Mouse (Mus musculus): ENCODE measurements around the gene Cmah. TPM values are rescaled to one million over a fixed set of nuclear protein-coding genes. Genes with fewer than 3 reads are reported as not detected.

Cmah gene
- polyA plus RNA-seq, 1 experiment, result 0.19 TPM

DNA sequence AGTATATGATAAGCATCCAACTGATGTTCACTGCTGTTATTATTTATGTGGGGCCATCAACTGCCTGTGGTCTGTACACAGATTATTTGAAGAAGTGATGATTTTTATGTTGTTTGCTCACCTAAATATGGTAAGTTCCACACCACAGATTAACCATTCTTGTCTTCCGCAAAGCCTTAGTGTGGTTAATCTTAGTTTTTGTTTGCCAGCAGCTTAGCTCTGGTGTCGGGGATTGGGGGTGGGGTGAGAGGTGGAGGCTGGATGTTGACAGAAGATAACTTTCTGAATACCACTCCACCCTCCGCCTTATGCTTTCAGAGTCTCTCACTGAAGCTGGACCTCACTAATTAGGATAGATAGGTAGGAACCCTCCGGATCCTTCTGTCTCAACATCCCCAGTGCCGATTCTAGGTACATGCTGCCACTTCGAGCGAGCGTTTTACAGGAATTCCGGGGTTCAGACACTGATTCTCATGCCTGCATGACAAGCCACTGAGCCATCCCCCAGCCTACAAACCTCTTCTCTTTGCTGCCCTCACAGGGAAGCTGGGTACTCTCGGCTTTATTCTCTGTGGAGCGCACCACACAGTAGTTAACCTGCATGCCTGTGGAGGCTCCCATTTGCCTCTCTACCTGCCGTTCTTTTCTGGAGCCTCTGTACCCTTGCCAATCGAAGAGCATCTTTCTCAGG, 92.5 kb downstream of the Cmah start:
- no peak for TF ChIP-seq POLR2A (IDR thresholded peaks at IDR 0.05; ENCODE audit: borderline replicate concordance, extremely low read depth, insufficient read depth, insufficient read length, poor library complexity, severe bottlenecking)
- TF ChIP-seq CTCF (IDR thresholded peaks at IDR 0.05; ENCODE audit: borderline replicate concordance, extremely low read depth, insufficient read depth, insufficient read length), result no peak
- no peak for DNase-seq (ENCODE audit: low read depth)

DNA sequence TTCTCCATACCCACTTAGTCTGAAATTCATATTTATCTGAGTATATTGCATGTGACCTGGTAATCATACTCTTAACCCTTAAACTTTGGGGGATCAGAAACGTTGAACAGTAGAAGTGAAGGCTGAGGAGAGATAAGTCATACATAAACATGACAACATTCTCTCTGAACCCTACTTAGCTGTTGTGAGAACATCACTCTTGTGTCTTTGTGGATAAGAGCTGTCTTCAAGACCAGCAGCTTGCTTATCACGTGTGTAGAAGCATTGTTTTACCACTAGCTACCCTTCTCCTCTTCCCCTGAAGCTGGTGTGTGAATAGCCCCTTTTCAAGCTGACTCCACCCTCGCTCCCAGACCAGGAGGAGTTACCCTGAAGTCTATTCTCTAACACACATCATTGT, 94.8 kb downstream of the Cmah start:
- no peak for DNase-seq (ENCODE audit: low read depth)
- TF ChIP-seq POLR2A (IDR thresholded peaks at IDR 0.05; ENCODE audit: borderline replicate concordance, extremely low read depth, insufficient read depth, insufficient read length, poor library complexity, severe bottlenecking) (no peak), CTCF (IDR thresholded peaks at IDR 0.05; ENCODE audit: borderline replicate concordance, extremely low read depth, insufficient read depth, insufficient read length) (no peak)

GRCm38 (mm10) chr13:24430215-24430614, 103.0 kb downstream of the Cmah start:
- TF ChIP-seq CTCF (IDR thresholded peaks at IDR 0.05; ENCODE audit: borderline replicate concordance, extremely low read depth, insufficient read depth, insufficient read length) (no peak), POLR2A (IDR thresholded peaks at IDR 0.05; ENCODE audit: borderline replicate concordance, extremely low read depth, insufficient read depth, insufficient read length, poor library complexity, severe bottlenecking) (no peak)
- no peak for DNase-seq (ENCODE audit: low read depth)

DNA sequence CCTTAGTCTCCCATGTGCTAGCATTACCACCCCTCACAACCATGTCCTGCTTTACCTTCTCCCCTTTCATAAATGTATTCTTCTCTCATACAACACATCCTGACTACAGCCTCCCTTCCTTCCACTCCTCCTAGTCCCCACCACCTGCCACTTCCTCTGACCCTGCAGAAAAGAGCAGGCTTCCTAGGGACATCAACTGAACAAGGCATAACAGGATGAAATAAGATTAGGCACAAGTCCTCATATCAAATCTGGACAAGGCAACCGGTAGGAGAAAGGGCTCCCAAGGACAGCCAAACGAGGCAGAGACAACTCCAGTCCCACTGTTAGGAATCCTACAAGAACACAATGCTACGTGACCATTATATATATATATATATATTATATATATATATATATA, 104.4 kb downstream of the Cmah start:
- DNase-seq (ENCODE audit: low read depth), result no peak
- TF ChIP-seq CTCF (IDR thresholded peaks at IDR 0.05; ENCODE audit: borderline replicate concordance, extremely low read depth, insufficient read depth, insufficient read length), result no peak
- TF ChIP-seq POLR2A (IDR thresholded peaks at IDR 0.05; ENCODE audit: borderline replicate concordance, extremely low read depth, insufficient read depth, insufficient read length, poor library complexity, severe bottlenecking), result no peak

- no peak for DNase-seq (ENCODE audit: low read depth)
- no peak for TF ChIP-seq CTCF (IDR thresholded peaks at IDR 0.05; ENCODE audit: borderline replicate concordance, extremely low read depth, insufficient read depth, insufficient read length)
- TF ChIP-seq POLR2A (IDR thresholded peaks at IDR 0.05; ENCODE audit: borderline replicate concordance, extremely low read depth, insufficient read depth, insufficient read length, poor library complexity, severe bottlenecking), result no peak
Measured at GRCm38 (mm10) chr13:24442272-24442671, 115.1 kb downstream of the Cmah start.

DNA sequence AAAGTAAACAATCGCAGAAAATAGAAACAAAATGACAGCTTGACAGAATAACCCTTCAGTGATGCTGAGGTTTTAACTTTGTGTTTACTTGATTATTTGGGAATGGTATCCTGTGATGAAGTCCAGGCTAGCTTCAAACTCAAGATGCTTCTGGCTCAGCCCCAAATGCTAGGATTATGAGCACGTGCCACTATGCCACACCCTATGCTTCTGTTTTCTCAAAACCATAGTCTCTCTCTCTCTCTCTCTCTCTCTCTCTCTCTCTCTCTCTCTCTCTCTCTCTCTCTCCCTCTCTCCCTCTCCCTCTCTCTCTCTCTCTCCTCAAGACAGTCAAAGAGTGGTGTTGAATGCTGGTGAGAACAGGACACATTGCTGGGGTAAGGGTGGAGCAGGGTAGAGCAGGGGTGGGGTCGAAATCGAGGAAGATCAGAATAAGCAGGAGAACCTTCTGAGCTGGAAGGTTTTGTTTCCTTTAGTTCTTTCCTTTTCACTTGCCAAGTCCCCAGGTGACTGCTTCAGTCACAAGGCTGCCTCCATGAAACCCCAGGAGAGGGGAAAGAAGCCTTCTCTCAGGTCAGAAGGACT, 116.7 kb downstream of the Cmah start:
- TF ChIP-seq CTCF (IDR thresholded peaks at IDR 0.05; ENCODE audit: borderline replicate concordance, extremely low read depth, insufficient read depth, insufficient read length), result no peak
- TF ChIP-seq POLR2A (IDR thresholded peaks at IDR 0.05; ENCODE audit: borderline replicate concordance, extremely low read depth, insufficient read depth, insufficient read length, poor library complexity, severe bottlenecking), result no peak

GRCm38 (mm10) chr13:24444709-24445108, 117.5 kb downstream of the Cmah start:
- TF ChIP-seq POLR2A (IDR thresholded peaks at IDR 0.05; ENCODE audit: borderline replicate concordance, extremely low read depth, insufficient read depth, insufficient read length, poor library complexity, severe bottlenecking) (no peak), CTCF (IDR thresholded peaks at IDR 0.05; ENCODE audit: borderline replicate concordance, extremely low read depth, insufficient read depth, insufficient read length) (no peak)

More for the DNA sequence above, 116.7 kb downstream of the Cmah start:
- DNase-seq (ENCODE audit: low read depth), result no peak

GRCm38 (mm10) chr13:24445166-24445565, 118.0 kb downstream of the Cmah start:
- no peak for TF ChIP-seq CTCF (IDR thresholded peaks at IDR 0.05; ENCODE audit: borderline replicate concordance, extremely low read depth, insufficient read depth, insufficient read length)
- TF ChIP-seq POLR2A (IDR thresholded peaks at IDR 0.05; ENCODE audit: borderline replicate concordance, extremely low read depth, insufficient read depth, insufficient read length, poor library complexity, severe bottlenecking), result no peak
- DNase-seq (ENCODE audit: low read depth), result no peak

More at GRCm38 (mm10) chr13:24444709-24445108, 117.5 kb downstream of the Cmah start:
- DNase-seq (ENCODE audit: low read depth), result no peak

DNA sequence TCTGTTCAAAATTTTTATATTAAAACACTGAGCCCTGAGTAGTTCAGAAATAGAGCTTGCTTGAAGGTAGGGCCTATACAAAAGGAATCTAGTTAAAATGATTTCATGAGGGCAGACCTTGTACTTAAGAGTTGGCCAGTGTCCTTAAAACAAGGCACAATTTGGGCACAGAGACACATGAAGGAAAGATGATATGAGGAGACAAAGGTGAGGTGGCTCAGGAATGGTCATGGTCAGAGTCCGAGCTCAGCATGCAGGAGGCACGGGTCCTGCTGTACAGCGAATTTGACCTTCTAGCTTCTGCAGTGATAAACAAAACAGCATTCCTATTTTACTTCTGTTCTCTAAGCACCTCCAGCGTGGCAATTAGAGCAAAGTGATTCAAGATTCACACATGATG, 118.9 kb downstream of the Cmah start:
- no peak for DNase-seq (ENCODE audit: low read depth)
- TF ChIP-seq CTCF (IDR thresholded peaks at IDR 0.05; ENCODE audit: borderline replicate concordance, extremely low read depth, insufficient read depth, insufficient read length) (no peak), POLR2A (IDR thresholded peaks at IDR 0.05; ENCODE audit: borderline replicate concordance, extremely low read depth, insufficient read depth, insufficient read length, poor library complexity, severe bottlenecking) (no peak)

GRCm38 (mm10) chr13:24447043-24447442, 119.8 kb downstream of the Cmah start:
- TF ChIP-seq CTCF (IDR thresholded peaks at IDR 0.05; ENCODE audit: borderline replicate concordance, extremely low read depth, insufficient read depth, insufficient read length) (no peak), POLR2A (IDR thresholded peaks at IDR 0.05; ENCODE audit: borderline replicate concordance, extremely low read depth, insufficient read depth, insufficient read length, poor library complexity, severe bottlenecking) (no peak)
- DNase-seq (ENCODE audit: low read depth), result peak; percentile 17

DNA sequence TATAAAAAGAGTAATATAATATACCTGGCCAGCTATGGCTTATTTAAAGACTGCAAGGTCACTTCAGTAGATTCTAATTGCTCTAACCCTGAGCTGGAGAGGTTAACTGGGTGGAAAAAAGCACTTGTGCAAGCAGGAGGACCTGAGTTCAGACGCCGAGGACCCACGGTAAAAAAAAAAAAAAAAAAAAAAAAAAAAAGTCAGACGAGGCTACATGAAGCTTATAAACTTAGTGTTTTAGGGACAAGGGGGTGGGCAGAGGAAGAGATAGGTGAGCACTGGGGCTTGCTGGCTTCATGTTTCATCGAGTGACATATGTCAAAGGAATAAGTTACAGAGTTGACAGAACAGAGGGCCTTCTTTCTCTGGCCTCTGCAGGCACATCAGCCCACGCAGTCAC, 121.4 kb downstream of the Cmah start:
- DNase-seq (ENCODE audit: low read depth), result no peak
- TF ChIP-seq CTCF (IDR thresholded peaks at IDR 0.05; ENCODE audit: borderline replicate concordance, extremely low read depth, insufficient read depth, insufficient read length) (no peak), POLR2A (IDR thresholded peaks at IDR 0.05; ENCODE audit: borderline replicate concordance, extremely low read depth, insufficient read depth, insufficient read length, poor library complexity, severe bottlenecking) (no peak)

GRCm38 (mm10) chr13:24451455-24451854, 124.3 kb downstream of the Cmah start:
- DNase-seq (ENCODE audit: low read depth), result no peak
- TF ChIP-seq POLR2A (IDR thresholded peaks at IDR 0.05; ENCODE audit: borderline replicate concordance, extremely low read depth, insufficient read depth, insufficient read length, poor library complexity, severe bottlenecking), result no peak
- TF ChIP-seq CTCF (IDR thresholded peaks at IDR 0.05; ENCODE audit: borderline replicate concordance, extremely low read depth, insufficient read depth, insufficient read length), result no peak
